Mouse (Mus musculus) testis, postnatal 10 days (tissue): ENCODE measurements around the gene Naa50.

ENCODE experiments used
- DNase-seq: peaks from one replicate; pipeline ENCODE4 v3.0.0; 2021; ENCODE audit warnings: low spot score

Gene Naa50

GRCm38 (mm10) chr16:44200146-44200545, 60.5 kb downstream of the Naa50 start:
- DNase-seq: no peak

- DNase-seq: no peak
Measured at GRCm38 (mm10) chr16:44204331-44204730, 64.7 kb downstream of the Naa50 start.

DNA sequence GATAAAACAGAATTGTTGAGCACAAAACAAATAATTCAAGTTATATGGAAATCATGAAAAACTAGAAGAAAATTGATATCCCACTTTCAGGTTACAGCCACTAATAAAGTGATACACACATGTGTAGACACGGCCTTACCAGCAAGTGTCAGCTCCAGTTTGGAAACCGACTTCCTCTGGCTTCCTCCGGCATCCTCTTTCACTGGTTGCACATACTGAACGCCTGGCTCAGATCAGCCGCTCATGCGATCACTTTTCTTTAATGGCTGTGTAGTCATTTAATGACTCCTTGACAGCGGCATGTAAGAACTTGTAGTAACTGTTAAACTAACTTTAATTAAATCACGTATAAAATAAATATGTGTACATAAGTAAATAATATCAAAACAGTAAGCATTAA, 66.3 kb downstream of the Naa50 start:
- DNase-seq: no peak

DNA sequence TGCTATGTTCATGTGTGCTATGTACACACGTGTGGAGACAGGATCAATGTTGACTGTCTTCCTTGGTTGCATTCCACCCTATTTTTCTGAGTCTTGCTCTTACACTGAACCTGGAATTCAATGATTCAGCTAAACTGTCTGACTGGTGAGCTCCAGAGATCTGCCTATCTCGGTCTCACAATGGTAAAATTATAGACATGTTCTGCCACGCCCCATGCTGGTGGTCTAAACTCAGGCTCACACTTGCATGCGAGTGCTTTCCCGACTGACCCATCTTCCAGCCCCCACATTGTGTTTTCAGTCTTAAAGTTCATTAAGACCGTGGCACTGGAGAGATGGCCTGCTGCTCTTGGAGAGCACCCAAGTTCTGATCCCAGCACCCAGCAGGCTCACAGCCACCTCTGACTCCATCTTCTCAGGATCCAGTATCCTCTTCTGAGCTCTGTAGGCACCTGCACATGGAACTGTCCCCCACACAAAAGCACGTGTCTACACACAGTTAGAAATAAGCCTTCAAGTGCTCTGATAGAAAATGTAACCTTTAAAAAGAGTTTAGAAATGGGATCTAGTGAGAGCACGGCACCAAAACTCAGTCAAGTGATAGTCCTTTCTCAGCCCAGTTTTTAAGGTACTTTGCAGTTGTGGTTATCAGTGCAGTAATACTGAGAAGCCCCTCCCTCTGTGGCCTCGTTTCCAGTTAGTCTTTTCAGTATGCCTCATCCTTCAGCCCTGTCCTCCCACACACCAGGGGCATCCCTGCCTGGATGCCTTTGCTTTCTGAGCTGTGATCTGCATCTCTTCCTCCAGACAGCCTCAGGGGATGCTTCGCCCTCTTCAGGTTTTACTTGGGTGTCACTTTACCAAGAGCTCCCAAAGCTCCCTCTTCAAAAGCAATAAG, 70.8 kb downstream of the Naa50 start:
- no peak for DNase-seq

DNA sequence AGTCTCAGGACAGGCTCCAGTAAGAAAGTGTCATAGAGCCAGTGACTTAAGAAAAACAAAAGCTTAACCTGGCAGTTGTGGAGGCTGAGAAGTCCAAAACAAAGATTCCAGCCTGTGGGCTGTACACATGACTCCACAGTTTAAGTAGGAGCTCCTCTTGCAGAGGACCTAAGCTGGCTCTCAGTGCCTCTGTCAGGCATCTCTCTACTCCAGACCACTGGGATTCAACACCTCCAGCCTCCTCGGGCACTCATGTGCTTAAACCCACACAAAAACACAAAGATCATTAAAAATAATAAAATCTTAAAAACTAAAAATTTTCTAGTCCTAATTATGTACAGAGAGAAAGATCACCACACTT, 71.4 kb downstream of the Naa50 start:
- no peak for DNase-seq

DNA sequence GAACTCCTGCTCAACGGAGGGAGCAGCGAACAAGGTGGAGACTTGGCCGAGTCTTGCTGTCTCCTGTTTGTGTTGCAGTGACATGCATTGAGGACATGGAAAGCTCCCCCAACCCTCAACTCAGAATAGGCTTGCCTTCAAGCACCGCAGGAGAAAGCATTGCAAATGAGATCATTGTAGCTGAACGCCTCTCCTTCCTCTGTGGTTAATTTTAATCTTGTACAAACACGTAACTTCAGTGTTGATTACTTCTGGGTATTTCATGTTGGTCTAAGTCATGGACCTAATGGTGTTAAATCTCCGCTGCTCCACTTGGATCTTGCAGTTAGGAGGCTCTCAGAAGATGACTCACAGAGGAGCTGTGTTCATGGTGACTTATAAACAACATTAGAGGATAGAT, 73.1 kb downstream of the Naa50 start:
- no peak for DNase-seq
